Mouse (Mus musculus) megakaryocyte, embryonic 14.5 days (primary cell): ENCODE measurements at regions not wholly inside any gene's neighbourhood (a gene's known extent, or its start where the extent isn't known, plus 50 kb on each side); places are given as distances from the start of the nearest gene placed in this dataset.

Experiments
- FLI1 ChIP-seq: IDR thresholded peaks from 2 replicates; pipeline ENCODE4 v1.6.1; 2012; ENCODE audit warnings: low read length, inconsistent platforms, mixed read lengths
- GATA1 ChIP-seq: IDR thresholded peaks from 3 replicates; pipeline ENCODE4 v1.6.1; 2012; ENCODE audit warnings: mixed read lengths, low read length, inconsistent platforms, borderline replicate concordance

GRCm38 (mm10) chr6:117276850-117277249 is 108.5 kb downstream of the Cxcl12 start:
- TF ChIP-seq GATA1 (no peak), FLI1 (no peak)
